ENCODE assay signal across 11 mouse cellular contexts in the genomic region with DNA sequence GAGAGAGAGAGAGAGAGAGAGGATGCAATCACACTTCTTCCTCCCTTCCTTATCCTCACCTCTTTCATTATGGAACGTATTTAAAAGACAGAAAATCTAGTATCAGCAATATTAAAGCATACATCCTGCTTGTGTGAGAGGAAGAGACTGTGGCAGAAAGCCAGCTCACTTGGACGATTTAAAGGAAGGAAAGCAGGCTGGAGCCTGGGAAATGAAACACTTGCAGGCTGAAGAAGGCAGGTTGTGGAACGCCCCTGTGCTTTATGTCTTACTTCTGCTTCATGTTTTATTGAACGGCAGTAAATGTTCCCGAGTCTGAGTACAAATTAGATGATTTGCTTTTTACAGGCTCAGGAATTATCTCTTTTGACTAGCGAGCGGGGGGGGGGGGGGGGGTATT. TPM values are rescaled to one million over a fixed set of nuclear protein-coding genes. Genes with fewer than 3 reads are reported as not detected.
A peak's percentile ranks its signal among the peaks of the same experiment; 100 is the strongest.
DNase-seq lines count a peak whose midpoint lies in the region; ATAC-seq lines count a peak whose summit lies in the region.
"Had no signal": no experiment of that assay in that cellular context is flagged by ENCODE, and none has a peak within 500 bp of the region (broad histone marks: within the 10 kb centered on the region; RNA-seq: fewer than 3 reads in every experiment).

No protein-coding gene starts in this region.

- peak; percentile 26; the same call in 1 of the 2 replicates for ATAC-seq in neural tube, embryonic 12.5 days (ENCODE audit: low FRiP score, low read depth)
- ATAC-seq in neural tube, embryonic 14.5 days (ENCODE audit: low read depth), result peak; percentile 66

- no peaks in the 10 kb centered on the region for H3K36me3 ChIP-seq in neural tube, embryonic 12.5 days
- H3K36me3 ChIP-seq in neural tube, embryonic 14.5 days (ENCODE audit: control insufficient read depth, insufficient read depth, low read length), result no peaks in the 10 kb centered on the region
- H3K36me3 ChIP-seq: liver, embryonic 15.5 days had no signal

- no peaks in the 10 kb centered on the region for H3K9me3 ChIP-seq in neural tube, embryonic 12.5 days
- H3K9me3 ChIP-seq in neural tube, embryonic 14.5 days (ENCODE audit: control insufficient read depth, low read length), result no peaks in the 10 kb centered on the region
- H3K9me3 ChIP-seq: liver, embryonic 15.5 days had no signal

- peaks cover 3% of the 10 kb centered on the region; the same call in 1 of the 2 replicates for H3K4me1 ChIP-seq in neural tube, embryonic 12.5 days
- H3K4me1 ChIP-seq in neural tube, embryonic 14.5 days (ENCODE audit: control insufficient read depth, insufficient read depth, low read length), result 0 out of 2 replicates have a peak, but pooled peaks cover 4% of the 10 kb centered on the region
- H3K4me1 ChIP-seq: liver, embryonic 15.5 days had no signal

- H3K9ac ChIP-seq in neural tube, embryonic 12.5 days, result no peak overlapping the region
- H3K9ac ChIP-seq in neural tube, embryonic 14.5 days (replicated peaks; ENCODE audit: low read depth, low read length), result 0 out of 2 replicates have a peak overlapping the region, but pooled peaks have one; percentile 2
- H3K9ac ChIP-seq: liver, embryonic 15.5 days had no signal

- DNase-seq in cerebellum, postnatal 10 days, result peak; percentile 26 to 32
- DNase-seq in cerebellum, adult 18-20 months, result no peak
- DNase-seq in neural tube, embryonic 10.5 days (ENCODE audit: extremely low spot score, low spot score), result no peak
- DNase-seq in layer of hippocampus, adult 18-20 months (ENCODE audit: low spot score in 2 of 2), result peak; percentile 29 to 73
- no peak for DNase-seq in yolk sac, embryonic 10.5 days (ENCODE audit: low spot score)
- no peak for DNase-seq in thymus, postnatal 0 days (ENCODE audit: low spot score)

- no peaks in the 10 kb centered on the region for H3K27me3 ChIP-seq in neural tube, embryonic 12.5 days (replicated peaks)
- H3K27me3 ChIP-seq in neural tube, embryonic 14.5 days (ENCODE audit: control insufficient read depth, insufficient read depth, low read length), result no peaks in the 10 kb centered on the region
- H3K27me3 ChIP-seq: liver, embryonic 15.5 days had no signal

- H3K4me2 ChIP-seq in neural tube, embryonic 12.5 days (replicated peaks), result peak overlapping the region; percentile 29
- peak overlapping the region; percentile 29; the same call in 1 of the 2 replicates for H3K4me2 ChIP-seq in neural tube, embryonic 14.5 days (ENCODE audit: low read depth, low read length)
- H3K4me2 ChIP-seq: liver, embryonic 15.5 days had no signal

- WGBS in neural tube, embryonic 12.5 days, result 22% methylated on average over 7 of the region's 7 CpGs
- 12% methylated on average over 7 of the region's 7 CpGs for WGBS in neural tube, embryonic 14.5 days

- H3K27ac ChIP-seq in neural tube, embryonic 12.5 days, result no peak overlapping the region
- H3K27ac ChIP-seq in neural tube, embryonic 14.5 days (ENCODE audit: low read depth, low read length), result peak overlapping the region; percentile 40
- H3K27ac ChIP-seq: liver, embryonic 15.5 days had no signal

- H3K4me3 ChIP-seq in neural tube, embryonic 12.5 days, result no peak overlapping the region
- no peak overlapping the region for H3K4me3 ChIP-seq in neural tube, embryonic 14.5 days (ENCODE audit: low read depth, low read length)
- H3K4me3 ChIP-seq: liver, embryonic 15.5 days had no signal

RNA-seq across cellular contexts. Expression of gene Atp6v1g3, which starts 29.1 kb away (rescaled TPM):
- polyA plus RNA-seq in neural tube, embryonic 12.5 days (2016; fragmentation: Nextera tagmentation; extraction: Ambion mirVana), result not detected in 2 replicates
- not detected for total RNA-seq in layer of hippocampus, adult 18-20 months (2021)
- not detected in 2 replicates for polyA plus RNA-seq in neural tube, embryonic 14.5 days (2014; fragmentation: Nextera tagmentation; extraction: Ambion mirVana)
- polyA plus RNA-seq in thymus, postnatal 0 days (2015; fragmentation: Nextera tagmentation; extraction: Ambion mirVana), result 0.14 and 0.17 TPM in 2 replicates
- polyA plus RNA-seq: C2C12; cortical plate, adult 2 months; liver, embryonic 15.5 days had no signal

Comparison
In these comparisons a context has a peak if more than half of its experiments do, and no peak if none do; other contexts are left out.
1. DNase-seq: peak in cerebellum, postnatal 10 days (2 of 2) and layer of hippocampus, adult 18-20 months (2 of 2); none in cerebellum, adult 18-20 months (0 of 2), neural tube, embryonic 10.5 days (single experiment), yolk sac, embryonic 10.5 days (single experiment) and thymus, postnatal 0 days (single experiment).